Mouse (Mus musculus) embryo, embryonic 11.5 days (tissue): ENCODE data around the gene Zc3h13.

Source experiments
- DNase-seq: peaks from one replicate; pipeline ENCODE4 v3.0.0-alpha.2; 2012; ENCODE audit warnings: low read depth, low spot score

The Zc3h13 gene

DNA sequence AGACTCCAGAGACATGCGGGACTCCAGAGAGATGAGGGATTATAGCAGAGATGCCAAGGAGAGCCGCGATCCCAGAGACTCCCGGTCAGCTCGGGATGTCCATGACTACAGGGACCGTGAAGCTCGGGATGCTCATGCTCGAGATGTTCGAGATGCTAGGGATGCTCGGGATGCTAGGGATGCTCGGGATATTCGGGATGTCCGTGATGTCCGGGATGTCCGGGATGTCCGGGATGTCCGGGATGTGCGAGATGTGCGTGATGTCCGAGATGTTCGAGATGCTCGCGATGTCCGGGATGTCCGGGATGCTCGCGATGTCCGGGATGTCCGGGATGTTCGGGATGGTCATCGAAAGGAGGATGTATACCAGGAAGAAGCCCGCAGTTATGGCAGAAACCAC is 39.2 kb downstream of the Zc3h13 start:
- no peak for DNase-seq

DNA sequence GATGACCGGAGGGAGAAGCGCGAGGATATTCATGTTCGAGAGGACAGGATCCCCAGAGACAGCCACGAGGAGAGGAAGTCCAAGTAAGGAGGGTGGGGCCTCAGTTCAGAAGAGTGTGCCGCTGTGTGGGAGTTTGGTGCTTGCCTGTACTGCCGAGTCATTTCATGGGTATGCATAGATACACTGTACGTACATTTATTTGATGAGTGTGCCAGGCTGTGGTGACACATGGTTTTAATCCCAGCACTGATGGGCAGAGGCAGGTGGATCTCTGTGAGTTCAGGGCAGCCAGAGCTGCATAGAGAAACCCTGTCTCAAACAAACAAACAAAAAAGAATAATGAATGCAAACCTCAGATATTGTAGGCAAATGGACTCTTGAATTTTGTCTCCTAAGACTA is 43.9 kb downstream of the Zc3h13 start:
- DNase-seq, result no peak

DNA sequence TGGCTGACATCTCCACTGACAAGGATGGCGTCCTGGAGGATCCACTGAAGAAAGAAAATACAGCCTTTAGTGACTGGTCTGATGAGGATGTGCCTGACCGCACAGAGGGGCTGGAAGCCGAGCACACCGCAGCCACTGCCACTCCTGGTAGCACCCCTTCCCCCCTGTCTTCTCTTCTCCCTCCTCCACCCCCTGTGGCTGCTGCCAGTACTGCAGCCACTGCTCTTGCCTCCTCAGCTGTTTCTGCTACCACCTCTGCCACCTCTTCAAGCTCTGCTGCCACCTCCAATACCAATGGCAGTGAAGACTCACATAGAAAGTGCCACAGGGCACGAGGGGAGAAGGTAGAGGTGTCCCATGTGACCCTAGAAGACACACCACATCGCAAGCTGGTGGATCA is 46.4 kb downstream of the Zc3h13 start:
- DNase-seq, result no peak

DNA sequence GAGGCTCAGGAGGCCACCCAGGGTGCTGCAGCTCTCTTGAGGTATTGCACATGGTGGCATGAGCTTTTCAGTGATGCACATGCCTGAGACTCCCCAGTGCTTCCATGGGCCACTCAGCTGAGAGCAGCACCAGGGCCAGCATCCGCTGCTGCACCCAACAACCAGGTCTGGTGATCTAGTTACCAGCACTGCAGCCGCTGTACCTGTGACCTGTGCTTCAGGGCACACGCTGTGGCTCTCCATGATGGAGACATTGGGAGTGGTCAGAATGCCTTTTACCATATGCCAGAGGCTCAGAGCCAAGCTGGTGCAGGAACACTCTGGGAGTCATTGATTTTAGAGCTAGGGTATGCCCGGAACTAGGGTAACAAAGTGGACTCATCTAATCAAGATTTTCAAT is 50.1 kb downstream of the Zc3h13 start:
- no peak for DNase-seq

DNA sequence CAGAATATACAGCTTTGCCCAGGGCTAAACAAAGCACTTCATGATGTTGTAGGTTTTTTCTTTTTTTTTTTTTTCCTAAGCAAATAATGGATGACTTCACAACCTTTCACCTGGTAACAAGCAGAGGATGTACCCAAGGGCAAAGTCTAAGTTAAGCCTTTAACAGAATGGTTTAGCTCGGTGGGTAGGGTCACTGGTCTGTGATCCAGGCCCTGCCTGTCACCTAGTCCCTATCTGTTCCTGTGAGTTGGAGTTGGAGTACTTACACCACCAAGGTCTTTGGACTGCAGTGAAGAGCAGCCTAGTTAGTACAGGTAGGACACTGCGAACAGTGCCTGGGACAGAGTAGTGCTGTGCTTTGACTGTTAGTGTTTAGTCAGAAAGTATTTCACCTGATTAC is 53.7 kb downstream of the Zc3h13 start:
- no peak for DNase-seq

DNA sequence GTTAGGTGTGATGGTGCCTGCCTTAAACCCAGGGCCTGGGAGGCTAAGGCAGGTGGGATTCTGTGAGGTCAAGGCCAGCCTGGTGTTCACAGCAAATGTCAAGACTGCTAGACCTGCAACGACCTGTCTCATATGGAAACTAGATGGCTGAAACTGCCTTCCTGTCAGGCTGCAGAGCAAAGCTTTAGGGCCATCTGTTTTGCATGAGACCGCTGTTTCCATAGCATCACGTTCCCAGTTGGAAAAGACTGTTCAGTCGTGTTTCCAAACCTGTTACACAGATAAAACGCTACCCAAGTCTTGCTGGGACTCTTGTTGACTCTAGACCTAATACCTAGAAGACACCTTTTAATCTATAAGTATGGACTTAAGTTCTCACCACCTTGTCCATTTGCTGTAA is 61.9 kb downstream of the Zc3h13 start:
- no peak for DNase-seq

DNA sequence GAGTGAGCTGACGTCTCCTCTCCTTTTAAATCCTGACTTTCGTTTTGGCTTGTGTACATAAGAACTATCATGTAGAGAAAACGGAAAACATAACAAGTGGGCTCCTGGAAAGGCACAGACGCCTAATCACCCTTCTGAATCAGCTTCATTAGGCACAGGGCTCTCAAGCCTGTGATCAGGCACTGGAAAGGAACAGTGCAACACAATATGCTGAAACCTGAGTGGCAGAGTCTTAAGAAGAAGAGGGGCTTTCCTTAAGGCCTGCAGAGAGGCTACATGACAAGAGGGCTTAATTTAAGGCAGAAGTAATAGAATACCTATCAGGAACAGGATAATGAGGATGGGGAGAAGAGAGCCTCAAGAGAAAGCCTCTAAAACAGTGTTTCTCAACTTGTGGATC is 67.5 kb downstream of the Zc3h13 start:
- no peak for DNase-seq

DNA sequence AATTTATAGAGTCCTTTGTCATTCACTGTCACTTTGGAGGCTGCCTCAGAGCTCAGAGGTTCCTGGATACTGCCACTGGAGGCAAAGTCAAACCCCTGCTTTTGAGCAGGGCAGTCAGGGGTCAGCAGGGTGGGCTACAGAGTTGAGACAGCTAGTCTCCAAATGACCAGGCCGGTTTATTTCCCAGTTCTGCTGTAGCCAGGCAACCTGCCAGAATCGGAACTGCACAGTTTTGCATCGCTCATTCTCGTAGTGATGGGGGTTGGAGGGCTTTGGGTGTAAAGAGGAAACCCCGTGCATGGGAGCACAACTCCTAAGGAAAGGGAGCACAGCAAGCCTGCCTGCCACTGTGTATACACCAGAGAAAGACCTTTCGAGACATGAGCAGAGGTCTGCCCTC is 79.1 kb downstream of the Zc3h13 start:
- no peak for DNase-seq

DNA sequence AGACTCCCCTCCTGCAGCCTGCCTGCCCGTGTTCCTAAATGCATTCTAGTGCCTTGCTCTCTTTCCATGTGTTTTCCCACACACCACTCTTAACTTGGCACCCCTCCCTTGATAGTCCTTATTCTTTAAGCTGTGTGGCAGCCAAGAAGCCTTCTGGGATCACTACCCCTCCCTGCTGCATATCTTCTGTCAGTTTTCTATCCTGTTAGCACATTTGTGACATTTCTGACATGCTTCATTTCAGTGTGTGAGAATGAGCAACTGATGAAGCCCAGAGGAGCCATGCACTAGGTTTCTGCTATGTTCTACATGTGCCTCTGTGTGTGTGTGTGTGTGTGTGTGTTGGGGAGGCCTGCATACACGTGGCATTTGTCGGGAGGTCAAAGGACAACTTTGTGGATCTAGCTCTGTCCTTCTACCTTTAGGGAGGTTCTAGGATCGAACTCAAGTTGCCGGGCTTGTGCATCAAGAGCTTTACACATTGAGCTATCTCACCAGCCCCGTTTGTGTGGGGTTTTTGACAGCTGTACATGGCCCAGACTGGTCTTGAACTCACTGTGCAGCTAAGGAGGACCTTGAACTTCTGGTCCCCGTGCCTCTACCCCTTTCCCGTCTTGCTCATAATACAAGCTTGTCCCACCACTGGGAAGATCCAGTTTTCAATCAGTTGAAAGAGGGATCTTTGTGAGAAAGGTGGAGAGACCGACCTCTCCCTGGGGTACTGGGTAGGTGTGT is 81.3 kb downstream of the Zc3h13 start:
- no peak for DNase-seq

DNA sequence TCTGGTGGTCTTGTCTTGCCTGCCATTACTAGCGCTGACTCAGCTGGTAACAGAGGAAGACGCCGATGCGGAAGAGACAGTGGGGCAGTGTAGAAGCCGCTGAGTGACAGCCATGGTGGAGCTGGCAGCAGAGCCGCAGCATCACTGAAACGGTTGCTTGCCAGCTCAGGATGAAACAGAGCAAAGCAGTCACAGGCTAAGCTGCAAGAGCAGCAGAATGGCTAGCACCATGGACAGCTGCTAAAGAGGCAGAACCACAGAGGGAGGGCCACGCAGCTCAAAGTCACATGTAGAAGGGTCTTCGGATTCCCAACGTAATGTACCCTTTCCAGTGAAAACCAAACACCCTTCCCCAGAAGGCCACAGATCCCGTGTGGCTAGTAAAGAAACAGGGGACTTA is 82.6 kb downstream of the Zc3h13 start:
- DNase-seq, result peak; percentile 37

DNA sequence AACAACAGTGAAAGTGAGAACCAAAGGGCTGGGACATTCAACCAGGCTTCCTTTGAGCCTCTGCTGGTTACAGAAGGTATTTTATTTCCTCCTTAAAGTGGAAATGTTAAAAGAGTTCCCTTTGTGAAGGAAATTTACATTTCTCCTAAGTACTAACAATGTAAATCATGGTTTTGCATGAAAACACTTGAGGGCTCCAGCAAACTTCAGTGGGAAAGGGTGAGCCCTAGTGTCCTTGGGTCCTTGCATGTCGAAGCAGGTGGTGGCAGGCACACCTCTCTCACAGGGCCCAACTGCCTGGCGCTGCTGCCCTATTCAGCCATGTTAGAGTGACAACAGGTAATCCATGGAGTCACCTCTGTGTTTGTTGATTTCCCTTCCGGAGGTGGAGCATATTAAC is 83.3 kb downstream of the Zc3h13 start:
- DNase-seq, result no peak

DNA sequence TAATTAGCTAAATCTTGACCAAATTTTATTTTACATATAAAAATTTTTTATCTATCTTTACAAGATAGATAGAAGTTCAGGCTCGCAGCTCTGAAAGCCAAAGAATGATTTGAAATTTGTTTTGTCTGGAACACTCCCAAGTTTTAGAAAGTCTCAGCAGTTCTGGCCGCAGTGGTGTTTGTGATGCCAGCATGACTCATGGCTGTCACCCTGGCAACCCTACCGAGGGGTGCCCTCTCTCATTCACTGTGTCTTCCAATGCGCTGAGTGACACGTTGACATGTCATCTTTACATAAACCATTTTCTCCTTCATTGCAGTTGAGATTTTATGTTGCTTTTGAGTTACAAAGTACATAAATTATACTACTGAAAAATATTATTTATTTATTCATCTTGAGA is 85.7 kb downstream of the Zc3h13 start:
- no peak for DNase-seq

DNA sequence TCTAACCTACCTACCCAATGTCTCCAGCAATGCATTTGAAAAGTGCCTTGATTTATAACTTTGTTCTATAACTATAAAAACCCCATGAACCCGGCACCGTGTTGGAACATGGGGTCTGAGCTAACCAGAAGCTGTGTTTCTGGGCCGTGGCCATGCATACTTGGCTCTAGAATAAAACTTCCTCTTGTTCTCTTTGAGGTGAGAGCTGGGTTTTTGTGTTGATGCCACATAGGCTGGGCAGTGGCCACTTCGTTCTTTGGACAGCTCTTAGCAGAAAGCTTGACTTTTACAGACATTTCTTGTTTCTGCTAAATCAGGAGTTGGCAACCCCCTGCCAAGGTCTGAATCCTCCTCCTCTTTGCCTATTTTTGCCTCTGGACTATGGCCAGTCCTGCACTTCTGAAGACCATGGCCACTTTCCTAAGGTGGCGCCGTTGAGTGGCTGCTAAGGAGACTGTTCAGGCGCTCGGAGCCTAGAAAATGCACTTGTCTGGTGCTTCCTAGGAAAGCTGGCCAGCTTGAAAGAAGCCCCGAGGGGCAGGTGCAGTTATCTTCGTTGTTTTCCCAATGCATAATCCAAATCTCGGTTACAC is 90.9 kb downstream of the Zc3h13 start:
- no peak for DNase-seq

DNA sequence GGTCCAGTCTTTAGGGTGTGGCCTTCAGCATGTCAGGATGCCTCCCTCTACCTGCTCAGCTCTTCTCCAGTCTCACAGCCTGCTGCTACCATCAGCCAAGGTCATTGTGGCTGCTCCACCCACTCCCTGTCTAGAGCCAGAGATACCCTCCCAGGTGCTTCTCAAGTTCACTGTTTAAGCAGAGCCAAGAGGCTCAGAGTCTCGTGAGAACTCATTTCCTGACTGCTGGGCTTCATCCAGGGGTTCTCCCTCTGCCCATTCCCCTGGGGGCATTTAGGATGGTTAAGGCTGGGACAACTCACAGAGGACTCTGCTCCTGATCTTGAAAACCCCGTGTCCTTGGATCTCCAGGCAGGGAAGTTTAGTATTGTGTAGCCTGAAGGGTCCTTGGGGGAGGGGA is 92.1 kb downstream of the Zc3h13 start:
- no peak for DNase-seq

DNA sequence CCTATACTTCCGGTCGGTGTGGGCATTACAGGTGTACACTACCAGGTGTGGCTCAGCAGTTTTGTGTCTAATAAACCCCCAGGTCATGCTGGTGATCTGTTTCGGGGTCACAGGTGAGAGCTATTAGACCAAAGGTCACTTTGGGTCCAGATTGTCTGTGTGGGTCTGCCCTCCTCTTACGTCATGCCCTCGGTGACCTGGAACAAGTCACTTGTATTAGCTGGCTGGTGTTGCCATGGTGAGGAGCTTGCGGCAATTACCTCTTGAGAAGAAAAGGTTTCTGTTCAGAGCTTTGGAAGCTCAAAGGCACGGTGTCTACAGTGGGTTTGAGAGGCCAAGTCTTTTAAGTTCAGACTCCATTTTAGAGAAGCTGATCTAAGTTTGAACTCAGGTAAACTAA is 93.4 kb downstream of the Zc3h13 start:
- DNase-seq, result no peak
